Mouse (Mus musculus) E14TG2a.4 (cell line): Measurements from ENCODE around the gene Pde4d.

Source experiments
- CTCF ChIP-seq: conservative IDR thresholded peaks from 2 replicates; pipeline ENCODE4 v1.5.1; 2014; ENCODE audit warnings: low read length
- NANOG ChIP-seq: IDR thresholded peaks from 2 replicates; pipeline ENCODE4 v1.6.1; 2014; ENCODE audit warnings: borderline replicate concordance, low read length, mixed read lengths

DNA sequence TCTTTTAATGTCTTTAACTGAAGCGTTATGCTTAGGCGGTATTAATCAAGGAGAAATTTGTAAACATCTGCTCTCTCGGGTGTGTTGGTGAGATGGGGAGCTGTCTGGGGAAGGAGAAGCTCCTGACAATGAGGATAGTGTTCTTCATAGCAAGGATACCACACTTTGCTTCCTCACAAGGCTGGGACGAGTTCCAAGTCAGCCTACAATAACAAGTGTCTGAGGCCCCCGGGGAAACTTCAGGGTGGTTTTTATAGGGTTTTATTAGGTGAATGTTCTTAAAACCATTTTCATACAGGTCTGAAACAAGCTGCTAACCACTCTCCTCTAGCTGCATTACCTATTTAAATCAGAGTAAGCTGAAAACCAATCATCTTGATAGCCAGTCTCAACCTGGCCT, 1433.9 kb downstream of the Pde4d start:
- no peak for TF ChIP-seq CTCF
- TF ChIP-seq NANOG, result no peak
